Mouse (Mus musculus) embryonic fibroblast, embryonic 13.5 days (primary cell): ENCODE data around the gene Keg1. TPM values are rescaled to one million over a fixed set of nuclear protein-coding genes. Genes with fewer than 3 reads are reported as not detected.
A peak's percentile ranks its signal among the peaks of the same experiment; 100 is the strongest.

Experiments
- H3K27ac ChIP-seq: 2 replicates; pipeline ENCODE4 v1.5.1; 2012; ENCODE audit warnings: low read length, control low read depth, inconsistent platforms; ENCODE audit not compliant: insufficient read depth
- H3K4me1 ChIP-seq: 2 replicates; pipeline ENCODE4 v1.6.1; 2011; ENCODE audit warnings: low read length; ENCODE audit not compliant: control insufficient read depth, insufficient read depth
- H3K4me3 ChIP-seq: 2 replicates; pipeline ENCODE4 v1.5.1; 2011; ENCODE audit warnings: mild to moderate bottlenecking, control low read depth, low read length; ENCODE audit not compliant: insufficient read depth
- CTCF ChIP-seq: IDR thresholded peaks from 2 replicates; pipeline ENCODE4 v1.5.1; 2011; ENCODE audit warnings: mild to moderate bottlenecking, control low read depth, low read length, moderate library complexity, borderline replicate concordance; ENCODE audit not compliant: insufficient read depth
- POLR2A ChIP-seq: IDR thresholded peaks from 2 replicates; pipeline ENCODE4 v1.6.1; 2011; ENCODE audit warnings: low read depth, mild to moderate bottlenecking, control low read depth, low read length, moderate library complexity
- polyA plus RNA-seq: library from polyadenylated mRNA; stranded (reverse); fragments of >200 nt; gene quantifications from 2 replicates; pipeline ENCODE4 v1.2.4, GENCODE M21; 2011; ENCODE audit warnings: low read depth; ENCODE audit not compliant: missing spikeins, insufficient read length

Keg1 gene
- polyA plus RNA-seq, 1 experiment = not detected

GRCm38 (mm10) chr19:12759656-12760055, 64.1 kb downstream of the Keg1 start:
- H3K4me3 ChIP-seq = no peak overlapping the region
- no peak for TF ChIP-seq CTCF
- no peak for TF ChIP-seq POLR2A
- H3K27ac ChIP-seq = no peak overlapping the region
- H3K4me1 ChIP-seq = peaks cover 15% of the 10 kb centered on the region

DNA sequence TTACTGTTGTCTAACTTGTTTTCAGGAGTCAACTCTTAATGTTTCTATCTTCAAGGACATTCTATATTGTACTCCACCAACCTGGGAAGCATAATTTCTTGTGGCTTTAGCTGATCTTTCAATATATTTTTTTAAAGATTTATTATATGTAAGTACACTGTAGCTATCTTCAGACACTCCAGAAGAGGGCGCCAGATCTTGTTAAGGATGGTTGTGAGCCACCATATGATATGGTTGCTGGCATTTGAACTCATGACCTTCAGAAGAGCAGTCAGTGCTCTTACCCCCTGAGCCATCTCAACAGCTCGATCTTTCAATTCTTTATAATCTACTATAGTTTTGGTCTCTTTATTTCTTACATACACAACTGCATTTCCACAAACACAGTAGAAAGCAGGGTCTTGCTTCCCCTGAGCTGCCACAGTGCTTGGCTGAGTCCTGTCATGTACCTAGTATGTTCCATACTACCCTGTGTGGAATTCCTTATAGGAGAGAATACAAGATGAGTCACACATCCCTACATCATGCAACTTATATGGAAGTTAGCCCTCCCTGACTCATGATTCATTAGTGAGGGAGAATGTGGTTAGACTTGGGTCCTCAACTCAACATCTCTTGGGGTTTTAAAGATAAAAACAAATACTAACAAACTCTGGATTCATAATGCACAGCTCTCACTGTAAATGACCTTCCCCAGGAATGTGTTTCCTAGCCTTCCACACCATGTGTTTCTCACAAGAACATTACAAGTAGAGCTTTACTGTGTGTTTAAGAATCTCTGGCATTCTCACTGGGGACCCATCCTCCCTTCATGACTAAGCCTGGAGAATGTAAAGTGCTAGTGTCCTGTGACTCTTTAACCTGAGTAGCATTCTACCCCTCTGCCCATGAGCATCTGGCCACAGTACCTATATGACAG, 66.9 kb downstream of the Keg1 start:
- Histone ChIP-seq H3K4me1 (peaks cover 18% of the 10 kb centered on the region), H3K4me3 (no peak overlapping the region), H3K27ac (peak overlapping the region; percentile 94)
- TF ChIP-seq CTCF (no peak), POLR2A (no peak)

- TF ChIP-seq CTCF (no peak), POLR2A (no peak)
- Histone ChIP-seq H3K27ac (peak within 1 kb of the TSS; percentile 12; the same call in 1 of the 2 replicates), H3K4me1 (peaks cover 18% of the 10 kb centered on the region), H3K4me3 (no peak within 1 kb of the TSS)
Observed at GRCm38 (mm10) chr19:12765308-12765707, 69.7 kb downstream of the Keg1 start, which contains the start of gene Cntf. Gene Cntf (minus strand): TSS chr19:12765632.

Other genes starting within 250 kb of the Keg1 start
- gene Mpeg1, start 235.0 kb upstream of the Keg1 start, polyA plus RNA-seq = 0.82 and 7.0 TPM in 2 replicates
- gene Dtx4, start 194.3 kb upstream of the Keg1 start, polyA plus RNA-seq = 6.2 and 10.4 TPM in 2 replicates
- 50.9 and 56.0 TPM in 2 replicates for gene Fam111a, start 150.0 kb upstream of the Keg1 start, polyA plus RNA-seq
- 0.23 TPM in 1 of 2 replicates, not detected in the other for gene Gm4952, start 95.8 kb upstream of the Keg1 start, polyA plus RNA-seq
- gene Glyat, start 62.5 kb upstream of the Keg1 start, polyA plus RNA-seq = 0.23 TPM in 1 of 2 replicates, not detected in the other
- gene Olfr1442, start 25.3 kb upstream of the Keg1 start, polyA plus RNA-seq = not detected in 2 replicates
- not detected in 2 replicates for gene Olfr1443, start 17.7 kb upstream of the Keg1 start, polyA plus RNA-seq
- gene Cntf, start 69.8 kb downstream of the Keg1 start, polyA plus RNA-seq = 2.9 and 6.0 TPM in 2 replicates
- gene Zfp91, start 100.3 kb downstream of the Keg1 start, polyA plus RNA-seq = 69.4 and 85.8 TPM in 2 replicates
- 0.38 and 0.83 TPM in 2 replicates for gene Lpxn, start 100.4 kb downstream of the Keg1 start, polyA plus RNA-seq
- not detected in 2 replicates for gene Gm5244, start 150.9 kb downstream of the Keg1 start, polyA plus RNA-seq
- gene Olfr1444, start 161.5 kb downstream of the Keg1 start, polyA plus RNA-seq = not detected in 2 replicates
- not detected in 2 replicates for gene Olfr1445, start 188.1 kb downstream of the Keg1 start, polyA plus RNA-seq
- not detected in 2 replicates for gene Olfr1446, start 197.7 kb downstream of the Keg1 start, polyA plus RNA-seq
- gene Olfr1447, start 208.0 kb downstream of the Keg1 start, polyA plus RNA-seq = not detected in 2 replicates
- not detected in 2 replicates for gene Olfr1448, start 228.6 kb downstream of the Keg1 start, polyA plus RNA-seq
- gene Olfr1449, start 235.1 kb downstream of the Keg1 start, polyA plus RNA-seq = not detected in 2 replicates